Mouse (Mus musculus) stomach, postnatal 0 days (tissue): ENCODE results near the gene Cox5a. TPM values are rescaled to one million over a fixed set of nuclear protein-coding genes. Genes with fewer than 3 reads are reported as not detected.

ENCODE experiments used
- ATAC-seq: fragments of 200-750 bp; cut with Nextera tagmentation; 2 replicates; pipeline ENCODE4 v1.8.0; 2017; ENCODE audit not compliant: low FRiP score, low TSS enrichment
- DNase-seq: peaks from one replicate; pipeline ENCODE4 v3.0.0-alpha.2; 2016; ENCODE audit warnings: low spot score
- H3K27ac ChIP-seq: fragments of 300-500 bp; sonication (generic); replicated peaks from 2 replicates; pipeline ENCODE4 v1.5.1; 2014; ENCODE audit warnings: mild to moderate bottlenecking, control low read depth
- H3K27me3 ChIP-seq: fragments of 300-500 bp; sonication (generic); 2 replicates; pipeline ENCODE4 v1.6.1; 2014; ENCODE audit warnings: low read length; ENCODE audit not compliant: control insufficient read depth, insufficient read depth
- H3K36me3 ChIP-seq: fragments of 300-500 bp; sonication (generic); 2 replicates; pipeline ENCODE4 v1.6.1; 2014; ENCODE audit warnings: low read length, mixed read lengths; ENCODE audit not compliant: control insufficient read depth, insufficient read depth
- H3K4me1 ChIP-seq: fragments of 300-500 bp; sonication (generic); replicated peaks from 2 replicates; pipeline ENCODE4 v1.6.1; 2014; ENCODE audit warnings: antibody characterized with exemption; ENCODE audit not compliant: control insufficient read depth, insufficient read depth
- H3K4me2 ChIP-seq: fragments of 300-500 bp; sonication (generic); replicated peaks from 2 replicates; pipeline ENCODE4 v1.6.1; 2014; ENCODE audit warnings: low read depth, mild to moderate bottlenecking, control low read depth, moderate library complexity
- H3K4me3 ChIP-seq: fragments of 300-500 bp; sonication (generic); 2 replicates; pipeline ENCODE4 v1.5.1; 2014; ENCODE audit warnings: low read depth, low read length, control low read depth
- H3K9ac ChIP-seq: fragments of 300-500 bp; sonication (generic); 2 replicates; pipeline ENCODE4 v1.6.1; 2014; ENCODE audit warnings: mild to moderate bottlenecking, low read length, control low read depth, mixed read lengths
- H3K9me3 ChIP-seq: fragments of 300-500 bp; sonication (generic); 2 replicates; pipeline ENCODE4 v1.6.1; 2016; ENCODE audit warnings: low read length; ENCODE audit not compliant: control insufficient read depth
- CTCF ChIP-seq: IDR thresholded peaks from 2 replicates; pipeline ENCODE4 v1.5.1; 2016; ENCODE audit warnings: antibody characterized with exemption, low read depth, mild to moderate bottlenecking, moderate library complexity
- EP300 ChIP-seq: optimal IDR thresholded peaks from 2 replicates; pipeline ENCODE3; 2016; ENCODE audit warnings: antibody characterized with exemption
- WGBS: fragments of 180-500 bp; shearing (Covaris S2); extraction: QIAGEN DNeasy Blood & Tissue Kit; methylation state at CpG from one replicate; pipeline ENCODE4 v1.1.7; 2014; 5-methylcytosine and 5-hydroxymethylcytosine counted together
- polyA plus RNA-seq: library from polyadenylated mRNA; unstranded; fragments of >200 nt; fragmentation: Nextera tagmentation; extraction: Ambion mirVana; gene quantifications from 2 replicates; pipeline ENCODE4 v1.2.1, GENCODE M21; 2015

The Cox5a gene
- polyA plus RNA-seq, 1 experiment from 2014 or later: 1,062 TPM

DNA sequence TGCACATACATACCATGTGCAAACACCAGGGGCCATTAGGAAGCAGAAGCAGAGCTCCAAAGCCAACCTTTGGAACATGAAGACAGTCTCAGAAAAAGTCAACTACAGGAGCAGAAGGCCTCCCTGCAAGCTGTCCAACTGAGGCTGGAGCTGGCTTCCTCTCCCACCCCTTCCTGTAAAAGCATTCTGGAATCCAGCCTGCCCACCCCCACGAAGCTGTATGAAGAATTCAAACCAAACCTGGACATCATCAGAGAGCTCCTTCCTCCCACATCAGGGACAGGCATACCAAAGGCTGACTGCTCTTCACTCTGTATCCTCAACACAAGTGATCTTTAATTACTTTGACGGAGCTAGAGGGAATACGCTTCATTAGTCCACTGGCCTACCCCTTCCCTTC is 22.9 kb downstream of the Cox5a start:
- Histone ChIP-seq H3K4me1 (no peaks in the 10 kb centered on the region), H3K27me3 (no peaks in the 10 kb centered on the region), H3K9ac (no peak overlapping the region), H3K4me3 (no peak overlapping the region), H3K4me2 (no peak overlapping the region), H3K9me3 (no peaks in the 10 kb centered on the region), H3K27ac (no peak overlapping the region), H3K36me3 (peaks cover 13% of the 10 kb centered on the region; the same call in 1 of the 2 replicates)
- ATAC-seq (no peak), DNase-seq (no peak)
- TF ChIP-seq CTCF (no peak), EP300 (no peak)
- WGBS: 91% methylated on average over 3 of the region's 3 CpGs

DNA sequence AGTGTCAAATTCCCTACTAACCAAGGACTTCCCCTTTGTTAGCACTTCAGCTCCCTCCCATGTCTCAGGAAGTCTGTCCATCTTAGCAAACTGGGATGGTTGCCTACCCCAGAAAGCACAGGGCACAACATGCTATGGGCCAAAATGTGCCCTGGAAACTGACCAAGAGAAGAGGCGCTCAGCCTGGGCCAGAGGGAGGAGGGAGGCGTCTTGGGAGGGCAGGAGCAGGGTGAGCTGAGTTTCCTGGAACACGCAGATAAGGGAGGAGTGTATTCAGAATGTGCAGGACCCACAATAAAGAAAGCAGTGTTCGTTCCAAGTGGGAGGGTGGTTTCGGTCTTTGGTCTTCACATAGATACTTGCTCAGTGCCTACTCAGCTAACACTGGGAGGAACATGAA is 26.2 kb downstream of the Cox5a start:
- Histone ChIP-seq H3K27me3 (no peaks in the 10 kb centered on the region), H3K9ac (no peak overlapping the region), H3K4me1 (no peaks in the 10 kb centered on the region; the same call in 1 of the 2 replicates), H3K4me3 (no peak overlapping the region), H3K4me2 (no peak overlapping the region), H3K9me3 (no peaks in the 10 kb centered on the region), H3K36me3 (peaks cover 8% of the 10 kb centered on the region; the same call in 1 of the 2 replicates), H3K27ac (peak overlapping the region; percentile 67; the same call in 1 of the 2 replicates)
- TF ChIP-seq EP300 (no peak), CTCF (no peak)
- DNase-seq (peak; percentile 67), ATAC-seq (peak; percentile 46)
- WGBS: 70% methylated on average over 5 of the region's 5 CpGs

DNA sequence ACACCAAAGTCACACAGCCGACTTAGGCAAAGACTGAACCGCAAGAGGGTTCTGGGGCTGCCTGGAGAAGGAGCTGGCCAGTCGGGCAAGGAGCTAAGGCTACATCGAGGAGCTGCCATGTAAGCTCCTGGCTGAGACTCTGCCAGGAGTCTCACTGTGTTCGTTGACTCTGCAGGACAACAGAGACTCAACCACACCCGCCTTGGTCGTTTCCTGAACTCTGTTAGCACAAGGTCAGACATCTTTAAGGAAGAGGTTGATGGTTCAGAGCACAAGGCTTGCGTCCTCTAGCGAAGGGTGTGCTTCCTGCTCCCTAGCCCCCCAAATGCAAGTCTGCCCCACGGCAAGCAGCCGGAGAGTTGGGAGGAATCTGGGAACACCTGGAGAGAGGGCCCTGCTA is 26.8 kb downstream of the Cox5a start:
- WGBS: 79% methylated on average over 11 of the region's 11 CpGs
- Histone ChIP-seq H3K9me3 (no peaks in the 10 kb centered on the region), H3K4me1 (no peaks in the 10 kb centered on the region; the same call in 1 of the 2 replicates), H3K9ac (no peak overlapping the region), H3K27me3 (no peaks in the 10 kb centered on the region), H3K4me2 (no peak overlapping the region), H3K36me3 (peaks cover 8% of the 10 kb centered on the region; the same call in 1 of the 2 replicates), H3K4me3 (no peak overlapping the region), H3K27ac (peak overlapping the region; percentile 67)
- peak; percentile 47 for DNase-seq
- TF ChIP-seq CTCF (no peak), EP300 (no peak)
- ATAC-seq: no peak; the same call in 1 of the 2 replicates

DNA sequence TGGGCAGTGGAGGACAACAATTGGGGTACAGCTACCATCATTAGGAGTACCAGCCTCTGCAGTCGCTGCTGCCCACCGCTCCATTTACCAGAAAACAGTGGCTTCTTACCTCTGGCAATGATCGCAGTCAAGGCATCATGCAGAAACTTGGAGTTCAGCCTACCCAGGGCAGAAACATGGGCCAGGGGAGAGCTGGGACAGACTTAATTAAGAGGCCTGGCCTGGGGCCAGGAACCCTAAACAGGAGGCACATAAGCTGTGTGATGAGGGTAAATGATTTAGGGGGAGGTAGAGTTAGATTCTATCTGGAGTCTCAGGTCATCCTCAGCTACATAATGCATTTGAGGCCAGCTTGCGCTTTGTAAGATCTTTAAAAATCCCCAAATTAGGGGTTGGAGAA is 28.1 kb downstream of the Cox5a start:
- ATAC-seq: no peak
- Histone ChIP-seq H3K9ac (no peak overlapping the region), H3K27ac (no peak overlapping the region), H3K4me2 (no peak overlapping the region), H3K4me1 (no peaks in the 10 kb centered on the region; the same call in 1 of the 2 replicates), H3K4me3 (no peak overlapping the region), H3K36me3 (peaks cover 6% of the 10 kb centered on the region; the same call in 1 of the 2 replicates), H3K27me3 (no peaks in the 10 kb centered on the region), H3K9me3 (no peaks in the 10 kb centered on the region)
- TF ChIP-seq EP300 (no peak), CTCF (no peak)
- WGBS: 99% methylated on average over 4 of the region's 4 CpGs
- DNase-seq: no peak

DNA sequence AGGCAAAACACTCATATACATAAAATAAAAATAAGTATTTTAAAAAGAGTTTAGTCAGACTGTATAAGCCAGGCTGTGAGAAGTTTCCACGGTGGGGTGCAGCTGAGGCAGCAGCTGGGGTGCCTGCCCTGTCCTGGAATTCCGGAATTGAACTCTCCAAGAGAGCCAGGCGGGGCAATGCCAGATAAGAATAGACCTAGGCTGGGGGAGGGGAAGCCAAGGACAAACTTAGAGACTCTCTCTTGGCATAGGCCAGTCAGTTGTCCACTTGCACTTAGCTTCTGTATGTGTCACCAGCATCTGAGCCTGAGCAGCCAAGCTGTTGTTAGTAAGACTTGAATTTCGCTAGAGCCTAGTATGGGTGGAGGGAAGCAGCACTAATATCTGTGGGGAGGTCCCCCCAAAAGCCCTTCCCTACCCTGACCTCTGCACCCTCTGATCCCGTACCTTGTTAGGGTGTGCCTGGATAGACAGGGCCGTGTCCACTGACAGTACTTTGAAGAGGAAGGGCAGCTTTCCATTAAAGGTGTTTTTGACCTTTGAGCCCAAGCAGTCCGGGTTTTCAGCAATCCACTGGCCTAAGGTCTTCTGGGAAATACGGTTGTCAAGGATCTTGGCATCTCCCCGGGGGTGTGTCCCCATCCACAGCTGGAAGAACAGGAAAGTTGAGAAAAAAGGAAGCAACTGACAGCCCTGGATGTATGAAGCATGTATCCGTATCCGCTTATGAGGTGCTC is 29.2 kb downstream of the Cox5a start:
- no peaks in the 10 kb centered on the region for H3K9me3 ChIP-seq
- DNase-seq (peak; percentile 62), ATAC-seq (peak; percentile 56)
- H3K4me1 ChIP-seq: no peaks in the 10 kb centered on the region; the same call in 1 of the 2 replicates
- H3K36me3 ChIP-seq: peaks cover 6% of the 10 kb centered on the region; the same call in 1 of the 2 replicates
- peak overlapping the region; percentile 56 for H3K27ac ChIP-seq
- H3K4me3 ChIP-seq: no peak overlapping the region
- H3K27me3 ChIP-seq: no peaks in the 10 kb centered on the region
- no peak overlapping the region for H3K9ac ChIP-seq
- WGBS: 64% methylated on average over 11 of the region's 11 CpGs
- H3K4me2 ChIP-seq: no peak overlapping the region
- TF ChIP-seq CTCF: no peak
- no peak for TF ChIP-seq EP300
